8 mouse cellular contexts compared by ENCODE assay signal in genomic region chr11:19018489-19019203, GRCm38 (mm10). TPM values are rescaled to one million over a fixed set of nuclear protein-coding genes. Genes with fewer than 3 reads are reported as not detected.
A peak's percentile ranks its signal among the peaks of the same experiment; 100 is the strongest.
DNase-seq lines count a peak whose midpoint lies in the region; ATAC-seq and TF ChIP-seq lines count a peak whose summit lies in the region.

TSS of gene Meis1 (minus strand) at chr11:19018985.

- H3K4me1 ChIP-seq in ES-E14 (ENCODE audit: control insufficient read depth in 2 of 2, insufficient read depth in 2 of 2, low read length in 2 of 2, poor library complexity in 1 of 2), result peaks cover 0 to 3% of the 10 kb centered on the region in 2 experiments; a peak in 1 of 4 replicates
- peaks cover 7% of the 10 kb centered on the region; the same call in 1 of the 2 replicates for H3K4me1 ChIP-seq in forebrain, postnatal 0 days (ENCODE audit: insufficient read depth)
- H3K4me1 ChIP-seq in lung, embryonic 14.5 days (ENCODE audit: insufficient read depth), result peaks cover 18% of the 10 kb centered on the region
- no peaks in the 10 kb centered on the region for H3K4me1 ChIP-seq in thymus, adult 2 months (replicated peaks; ENCODE audit: control insufficient read depth, insufficient read depth, low read length)

- H3K36me3 ChIP-seq in ES-E14 (ENCODE audit: control insufficient read depth, insufficient read depth, low read length, poor library complexity, severe bottlenecking), result no peaks in the 10 kb centered on the region
- H3K36me3 ChIP-seq in forebrain, postnatal 0 days (ENCODE audit: insufficient read depth), result no peaks in the 10 kb centered on the region
- H3K36me3 ChIP-seq in lung, embryonic 14.5 days (ENCODE audit: insufficient read depth), result peaks cover 24% of the 10 kb centered on the region
- H3K36me3 ChIP-seq in thymus, adult 2 months (ENCODE audit: control insufficient read depth, insufficient read depth, low read length), result no peaks in the 10 kb centered on the region

- no peak within 1 kb of the TSS for H3K27ac ChIP-seq in ES-E14 (ENCODE audit: insufficient read depth, low read depth, low read length, poor library complexity, severe bottlenecking)
- peak within 1 kb of the TSS; percentile 86 for H3K27ac ChIP-seq in forebrain, postnatal 0 days (ENCODE audit: low read depth, low read length)
- H3K27ac ChIP-seq in lung, embryonic 14.5 days (ENCODE audit: low read depth), result peak within 1 kb of the TSS; percentile 100
- H3K27ac ChIP-seq in thymus, adult 2 months (ENCODE audit: control insufficient read depth, insufficient read depth, low read length), result peak within 1 kb of the TSS; percentile 15; the same call in 1 of the 2 replicates

- no peak for TF ChIP-seq POLR2A in thymus, adult 2 months (IDR thresholded peaks at IDR 0.05; ENCODE audit: control insufficient read depth, extremely low read depth, insufficient read depth, low read length, poor library complexity)

- peaks cover 33% of the 10 kb centered on the region for H3K27me3 ChIP-seq in forebrain, postnatal 0 days (ENCODE audit: insufficient read depth, low read length)
- no peaks in the 10 kb centered on the region for H3K27me3 ChIP-seq in lung, embryonic 14.5 days (ENCODE audit: insufficient read depth, low read length)
- H3K27me3 ChIP-seq in thymus, adult 2 months (ENCODE audit: control insufficient read depth, insufficient read depth, low read length), result peaks cover 14% of the 10 kb centered on the region; the same call in 1 of the 2 replicates

- DNase-seq in ES-E14 (ENCODE audit: low read depth, low spot score), result no peak
- peak; percentile 96 for DNase-seq in cerebellum, adult 11-12 months
- peak; percentile 84 for DNase-seq in forebrain, postnatal 0 days
- DNase-seq in heart, postnatal 36 days, result peak; percentile 85 to 89
- DNase-seq in layer of hippocampus, adult 8-10 months (ENCODE audit: low spot score in 2 of 2), result peak; percentile 65 to 70
- DNase-seq in lung, embryonic 14.5 days, result peak; percentile 94
- peak; percentile 22 for DNase-seq in thymus, adult 2 months

- H3K9me3 ChIP-seq in ES-E14 (ENCODE audit: control insufficient read depth, insufficient read depth, low read depth, low read length), result no peaks in the 10 kb centered on the region
- no peaks in the 10 kb centered on the region for H3K9me3 ChIP-seq in forebrain, postnatal 0 days (ENCODE audit: low read length)
- H3K9me3 ChIP-seq in lung, embryonic 14.5 days (ENCODE audit: low read depth, low read length), result no peaks in the 10 kb centered on the region

- peak within 1 kb of the TSS; percentile 46 to 50 for H3K4me3 ChIP-seq in ES-E14 (ENCODE audit: insufficient read depth in 1 of 2, low read depth in 1 of 2, low read length in 2 of 2, poor library complexity in 1 of 2, severe bottlenecking in 1 of 2)
- H3K4me3 ChIP-seq in forebrain, postnatal 0 days (ENCODE audit: low read depth, low read length), result peak within 1 kb of the TSS; percentile 56
- peak within 1 kb of the TSS; percentile 62 for H3K4me3 ChIP-seq in lung, embryonic 14.5 days (ENCODE audit: low read depth, low read length)
- peak within 1 kb of the TSS; percentile 23 for H3K4me3 ChIP-seq in thymus, adult 2 months (ENCODE audit: control insufficient read depth, insufficient read depth, low read length)

- TF ChIP-seq CTCF in forebrain, postnatal 0 days (IDR thresholded peaks at IDR 0.05; ENCODE audit: low read depth), result no peak
- TF ChIP-seq CTCF in lung, embryonic 14.5 days (IDR thresholded peaks at IDR 0.05; ENCODE audit: low read depth), result 0 out of 2 replicates have a peak, but pooled peaks have one; percentile 10
- TF ChIP-seq CTCF in thymus, adult 2 months (IDR thresholded peaks at IDR 0.05; ENCODE audit: borderline replicate concordance, control insufficient read depth, extremely low read depth, insufficient read depth, low read length, poor library complexity), result no peak

- peak within 1 kb of the TSS; percentile 91 for H3K4me2 ChIP-seq in forebrain, postnatal 0 days (ENCODE audit: low read depth)
- H3K4me2 ChIP-seq in lung, embryonic 14.5 days, result peak within 1 kb of the TSS; percentile 62

- peak within 1 kb of the TSS; percentile 3 for H3K9ac ChIP-seq in ES-E14 (ENCODE audit: insufficient read depth, low read depth, low read length, poor library complexity, severe bottlenecking)
- peak within 1 kb of the TSS; percentile 67 for H3K9ac ChIP-seq in forebrain, postnatal 0 days
- H3K9ac ChIP-seq in lung, embryonic 14.5 days, result peak within 1 kb of the TSS; percentile 86

- WGBS in forebrain, postnatal 0 days, result under 1% methylated on average over 29 of the region's 29 CpGs
- under 1% methylated on average over 29 of the region's 29 CpGs for WGBS in lung, embryonic 14.5 days
- WGBS in thymus, adult 2 months, result 1% methylated on average over 29 of the region's 29 CpGs

- in situ Hi-C loops in ES-E14 (cut with MboI; ENCODE audit: low sequenced_read_pairs in 2 of 2, unreplicated experiment in 2 of 2), result loop anchor here (5.0 kb wide), 1 partner anchor 146 kb away; no protein-coding TSS in a partner anchor

- peak; percentile 80 for ATAC-seq in forebrain, postnatal 0 days
- peak; percentile 95 for ATAC-seq in lung, embryonic 14.5 days (ENCODE audit: insufficient read depth)
- peak; percentile 86 for ATAC-seq in neutrophil, adult 5-6 weeks (ENCODE audit: extremely low read depth, insufficient number of reproducible peaks, low FRiP score, poor library complexity, severe bottlenecking)

- intact Hi-C loops in heart, postnatal 36 days (cut with DNase I), result loop anchor here (2.0 to 5.0 kb wide), 2 partner anchors 46 to 60 kb away; no protein-coding TSS in a partner anchor

TF ChIP-seq in ES-E14, 5 proteins besides CTCF, POLR2A, EP300 and RAD21:
- no peak for TF ChIP-seq HCFC1 (IDR thresholded peaks at IDR 0.05; ENCODE audit: borderline replicate concordance, insufficient read depth, low read length)
- no peak for TF ChIP-seq ZC3H11A (IDR thresholded peaks at IDR 0.05; ENCODE audit: borderline replicate concordance, low read depth, low read length)
- TF ChIP-seq ZNF384 (IDR thresholded peaks at IDR 0.05; ENCODE audit: low read depth, low read length), result no peak
- TF ChIP-seq MAFK (IDR thresholded peaks at IDR 0.05; ENCODE audit: insufficient read depth, low read depth, low read length), result no peak
- no peak for TF ChIP-seq CHD2 (IDR thresholded peaks at IDR 0.05; ENCODE audit: low read depth, low read length)
TF ChIP-seq in ES-E14: peak in this region for 0.

RNA-seq across cellular contexts. Expression of gene Meis1, which starts in this region (rescaled TPM):
- total RNA-seq in ES-E14 (2012; rRNA removed), result 2.5 and 6.2 TPM in 2 replicates
- total RNA-seq in forebrain, postnatal 0 days (2014; rRNA removed), result 15.8 and 16.9 TPM in 2 replicates
- 11.4 and 12.5 TPM in 2 replicates for polyA plus RNA-seq in forebrain, postnatal 0 days (2015; fragmentation: Nextera tagmentation; extraction: Ambion mirVana)
- 10 to 100 TPM; 22.4 to 31.4 TPM for total RNA-seq in heart, postnatal 36 days (2021)
- 1 to 10 TPM; 2.2 to 3.0 (median 2.6) TPM for total RNA-seq in layer of hippocampus, adult 8-10 months (2022)
- polyA plus RNA-seq in lung, embryonic 14.5 days (2014; fragmentation: Nextera tagmentation; extraction: Ambion mirVana), result 122 and 132 TPM in 2 replicates
- 3.2 and 3.6 TPM in 2 replicates for total RNA-seq in neutrophil, adult 5-6 weeks (2017)
- 4.6 and 6.6 TPM in 2 replicates for polyA plus RNA-seq in thymus, adult 2 months (2012; rRNA removed)

Comparison
In these comparisons a context has a peak if more than half of its experiments do, and no peak if none do; other contexts are left out.
1. H3K9ac ChIP-seq: peak in every context shown above with its lines; median percentile 86 in lung, embryonic 14.5 days; 67 in forebrain, postnatal 0 days; 3 in ES-E14.